Mouse (Mus musculus) embryonic fibroblast, embryonic 13.5 days (primary cell): ENCODE measurements around the gene Supt7l.

ENCODE experiments used
- CTCF ChIP-seq: IDR thresholded peaks from 2 replicates; pipeline ENCODE4 v1.5.1; 2011; ENCODE audit warnings: mild to moderate bottlenecking, control low read depth, low read length, moderate library complexity, borderline replicate concordance; ENCODE audit not compliant: insufficient read depth
- POLR2A ChIP-seq: IDR thresholded peaks from 2 replicates; pipeline ENCODE4 v1.6.1; 2011; ENCODE audit warnings: low read depth, mild to moderate bottlenecking, control low read depth, low read length, moderate library complexity

DNA sequence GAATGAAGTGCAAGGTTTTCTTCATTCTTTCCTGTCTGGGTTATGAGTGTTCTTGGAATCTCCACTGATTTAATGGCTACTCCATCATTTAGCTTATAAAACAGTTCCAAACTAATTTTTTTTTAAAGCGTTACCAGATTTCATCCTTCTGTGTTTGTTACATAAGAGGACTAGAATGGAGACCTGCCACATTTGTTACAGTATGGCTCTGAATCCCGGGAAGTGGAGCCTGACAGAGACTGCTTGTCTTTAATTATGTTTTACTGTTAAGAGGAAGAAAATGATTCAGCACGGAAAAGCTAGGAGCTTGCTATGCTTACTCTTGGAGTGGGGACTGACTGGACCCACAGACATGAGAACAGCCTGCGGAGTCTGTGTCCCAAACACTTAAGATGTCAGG is 47.1 kb downstream of the Supt7l start:
- TF ChIP-seq CTCF (no peak), POLR2A (no peak)
